Mouse (Mus musculus) MEL (cell line): Measurements from ENCODE around the gene Cep170.

Experiments used
- BHLHE40 ChIP-seq: IDR thresholded peaks from 2 replicates; pipeline ENCODE4 v1.6.1; 2012; ENCODE audit warnings: low read depth, mild to moderate bottlenecking, inconsistent platforms, low read length, improper control_type of control experiment, borderline replicate concordance
- CHD2 ChIP-seq: IDR thresholded peaks from 2 replicates; pipeline ENCODE4 v1.6.1; 2011; ENCODE audit warnings: low read length, improper control_type of control experiment
- CTCF ChIP-seq, 3 experiments: IDR thresholded peaks in 2 of 3; conservative IDR thresholded peaks in 1 of 3; 2 replicates each; pipeline ENCODE4 v1.5.1; 2011 to 2012; ENCODE audit warnings: low read length in 3 of 3, low read depth in 2 of 3, mild to moderate bottlenecking in 2 of 3, improper control_type of control experiment in 1 of 3, inconsistent platforms in 1 of 3, mixed read lengths in 1 of 3, moderate library complexity in 1 of 3; ENCODE audit not compliant: control insufficient read depth in 1 of 3, insufficient read depth in 1 of 3, poor library complexity in 1 of 3, severe bottlenecking in 1 of 3
- MAX ChIP-seq: IDR thresholded peaks from 2 replicates; pipeline ENCODE4 v1.6.1; 2011; ENCODE audit warnings: low read length, improper control_type of control experiment
- MAZ ChIP-seq: IDR thresholded peaks from 2 replicates; pipeline ENCODE4 v1.6.1; 2012; ENCODE audit warnings: low read depth, mild to moderate bottlenecking, inconsistent platforms, low read length, improper control_type of control experiment
- NELFE ChIP-seq: IDR thresholded peaks from 2 replicates; pipeline ENCODE4 v1.6.1; 2011; ENCODE audit warnings: low read depth, low read length, improper control_type of control experiment
- POLR2A ChIP-seq, 2 experiments: IDR thresholded peaks; 2 replicates each; pipeline ENCODE4 v1.6.1; 2011 to 2012; ENCODE audit warnings: low read length in 2 of 2, mild to moderate bottlenecking in 2 of 2, control low read depth in 1 of 2, improper control_type of control experiment in 1 of 2, low read depth in 1 of 2, moderate library complexity in 1 of 2; ENCODE audit not compliant: control insufficient read depth in 1 of 2, insufficient read depth in 1 of 2, poor library complexity in 1 of 2
- SIN3A ChIP-seq: IDR thresholded peaks from 2 replicates; pipeline ENCODE4 v1.6.1; 2012; ENCODE audit warnings: low read length, improper control_type of control experiment, inconsistent platforms
- UBTF ChIP-seq: IDR thresholded peaks from 2 replicates; pipeline ENCODE4 v1.6.1; 2012; ENCODE audit warnings: low read depth, mild to moderate bottlenecking, inconsistent platforms, low read length, improper control_type of control experiment, moderate library complexity, borderline replicate concordance; ENCODE audit not compliant: insufficient read depth
- USF1 ChIP-seq: IDR thresholded peaks from 2 replicates; pipeline ENCODE4 v1.6.1; 2014; ENCODE audit warnings: low read depth, mild to moderate bottlenecking, inconsistent platforms, low read length, improper control_type of control experiment, moderate library complexity
- ZC3H11A ChIP-seq: IDR thresholded peaks from 2 replicates; pipeline ENCODE4 v1.6.1; 2012; ENCODE audit warnings: low read depth, mild to moderate bottlenecking, inconsistent platforms, low read length, improper control_type of control experiment
- ZKSCAN1 ChIP-seq: IDR thresholded peaks from 2 replicates; pipeline ENCODE4 v1.6.1; 2012; ENCODE audit warnings: low read depth, mild to moderate bottlenecking, inconsistent platforms, low read length, improper control_type of control experiment, moderate library complexity

DNA sequence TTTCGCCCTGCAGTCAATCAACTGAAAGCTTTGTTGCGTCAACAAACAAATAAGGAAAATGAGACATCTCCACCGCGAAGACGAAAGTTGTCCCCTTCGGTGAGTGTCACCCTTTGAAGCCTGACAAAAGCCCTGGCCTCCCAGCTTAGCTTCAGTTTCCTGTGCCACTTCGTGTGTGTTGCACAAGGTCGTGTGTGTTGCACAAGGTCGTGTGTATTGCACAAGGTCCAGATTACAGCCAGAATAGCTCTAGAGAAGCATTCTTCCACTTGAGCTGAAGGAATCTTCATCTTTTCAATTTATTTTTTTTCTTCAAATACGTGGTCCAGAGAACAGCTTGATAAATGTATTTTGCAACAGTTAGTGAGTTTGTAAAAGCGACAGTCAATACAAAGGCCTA is 12.3 kb upstream of the Cep170 start:
- no peak for TF ChIP-seq MAX
- TF ChIP-seq SIN3A = no peak
- TF ChIP-seq POLR2A (IDR thresholded peaks at IDR 0.05; ENCODE audit: control insufficient read depth in 1 of 2, insufficient read depth in 1 of 2, low read depth in 1 of 2, low read length in 2 of 2, poor library complexity in 1 of 2) = no peak
- TF ChIP-seq ZC3H11A = no peak
- no peak for TF ChIP-seq NELFE
- no peak for TF ChIP-seq CTCF (IDR thresholded peaks at IDR 0.05 in 2 of 3, conservative IDR thresholded peaks at IDR 0.05 in 1 of 3; ENCODE audit: control insufficient read depth in 1 of 3, insufficient read depth in 1 of 3, low read depth in 2 of 3, low read length in 3 of 3, poor library complexity in 1 of 3, severe bottlenecking in 1 of 3)
- no peak for TF ChIP-seq ZKSCAN1
- no peak for TF ChIP-seq MAZ
- no peak for TF ChIP-seq CHD2
- TF ChIP-seq UBTF = no peak
- TF ChIP-seq USF1 = no peak
- TF ChIP-seq BHLHE40 = no peak
